In genomic region chr15:89286114-89286513, GRCm38 (mm10) we compare ENCODE assay signal across 22 mouse cellular contexts. TPM values are rescaled to one million over a fixed set of nuclear protein-coding genes. Genes with fewer than 3 reads are reported as not detected.
DNase-seq lines count a peak whose midpoint lies in the region; ATAC-seq and TF ChIP-seq lines count a peak whose summit lies in the region.
"Had no signal": no experiment of that assay in that cellular context is flagged by ENCODE, and none has a peak within 500 bp of the region (broad histone marks: within the 10 kb centered on the region; RNA-seq: fewer than 3 reads in every experiment).

No protein-coding gene starts in this region.

- H3K36me3 ChIP-seq in erythroblast, embryonic 14.5 days (ENCODE audit: control insufficient read depth) = peaks cover 100% of the 10 kb centered on the region
- H3K36me3 ChIP-seq in neural tube, embryonic 13.5 days = peaks cover 100% of the 10 kb centered on the region
- H3K36me3 ChIP-seq in limb, embryonic 10.5 days = peaks cover 99% of the 10 kb centered on the region

- TF ChIP-seq POLR2A in cortical plate, adult 2 months (IDR thresholded peaks at IDR 0.05; ENCODE audit: extremely low read depth, insufficient read depth, low read length) = 0 out of 2 replicates have a peak, but pooled peaks have one; percentile 13

- TF ChIP-seq CTCF in cortical plate, adult 2 months (IDR thresholded peaks at IDR 0.05; ENCODE audit: extremely low read depth, insufficient read depth, low read length) = no peak

- H3K9me3 ChIP-seq in erythroblast, embryonic 14.5 days (ENCODE audit: control insufficient read depth, low read length) = no peaks in the 10 kb centered on the region
- no peaks in the 10 kb centered on the region for H3K9me3 ChIP-seq in neural tube, embryonic 13.5 days
- H3K9me3 ChIP-seq in limb, embryonic 10.5 days (replicated peaks) = no peaks in the 10 kb centered on the region
- H3K9me3 ChIP-seq: heart, embryonic 10.5 days; limb, embryonic 12.5 days; lung, embryonic 15.5 days had no signal

- WGBS in neural tube, embryonic 13.5 days = 90% methylated on average over 7 of the region's 7 CpGs
- 88% methylated on average over 7 of the region's 7 CpGs for WGBS in limb, embryonic 10.5 days

- no peak overlapping the region for H3K4me2 ChIP-seq in neural tube, embryonic 13.5 days
- H3K4me2 ChIP-seq: hindbrain, embryonic 14.5 days; limb, embryonic 12.5 days; lung, embryonic 15.5 days had no signal

- peaks cover 53% of the 10 kb centered on the region for H3K4me1 ChIP-seq in erythroblast, embryonic 14.5 days (ENCODE audit: control insufficient read depth)
- no peaks in the 10 kb centered on the region for H3K4me1 ChIP-seq in neural tube, embryonic 13.5 days (replicated peaks)
- peaks cover 2% of the 10 kb centered on the region; the same call in 1 of the 2 replicates for H3K4me1 ChIP-seq in cortical plate, adult 2 months (ENCODE audit: control insufficient read depth, insufficient read depth, low read length)
- H3K4me1 ChIP-seq in limb, embryonic 10.5 days = no peaks in the 10 kb centered on the region
- H3K4me1 ChIP-seq: limb, embryonic 12.5 days; lung, embryonic 15.5 days had no signal

- 0 out of 2 replicates have a peak overlapping the region, but pooled peaks have one; percentile 28 for H3K27ac ChIP-seq in neural tube, embryonic 13.5 days (replicated peaks)
- 0 out of 2 replicates have a peak overlapping the region, but pooled peaks have one; percentile 82 for H3K27ac ChIP-seq in cortical plate, adult 2 months (ENCODE audit: insufficient read depth, low read length)
- H3K27ac ChIP-seq in limb, embryonic 10.5 days = no peak overlapping the region
- H3K27ac ChIP-seq: heart, embryonic 10.5 days; hindbrain, embryonic 14.5 days; kidney, postnatal 0 days; limb, embryonic 12.5 days; lung, embryonic 15.5 days had no signal

- DNase-seq in neural tube, embryonic 10.5 days (ENCODE audit: extremely low spot score, low spot score) = no peak
- peak; percentile 47 for DNase-seq in thymus, postnatal 14 days
- DNase-seq in limb, embryonic 10.5 days (ENCODE audit: low spot score) = no peak
- DNase-seq in spleen, adult 18-20 months = no peak
- DNase-seq: gastrocnemius, postnatal 36 days; heart, postnatal 14 days; midbrain, embryonic 14.5 days; retina, postnatal 1 day had no signal

- no peak overlapping the region for H3K9ac ChIP-seq in neural tube, embryonic 13.5 days
- H3K9ac ChIP-seq: hindbrain, embryonic 14.5 days; limb, embryonic 12.5 days; lung, embryonic 15.5 days had no signal

- ATAC-seq in erythroblast, adult 5-6 weeks (replicated peaks; ENCODE audit: low FRiP score, poor library complexity, severe bottlenecking) = no peak
- ATAC-seq in neural tube, embryonic 13.5 days (ENCODE audit: low read depth) = no peak

- H3K27me3 ChIP-seq in erythroblast, embryonic 14.5 days (ENCODE audit: control insufficient read depth) = no peaks in the 10 kb centered on the region
- no peaks in the 10 kb centered on the region for H3K27me3 ChIP-seq in neural tube, embryonic 13.5 days
- H3K27me3 ChIP-seq in limb, embryonic 10.5 days (ENCODE audit: low read depth, poor library complexity, severe bottlenecking) = no peaks in the 10 kb centered on the region
- H3K27me3 ChIP-seq: limb, embryonic 12.5 days; lung, embryonic 15.5 days had no signal

- H3K4me3 ChIP-seq in erythroblast, embryonic 14.5 days (replicated peaks) = peak overlapping the region; percentile 51
- no peak overlapping the region for H3K4me3 ChIP-seq in neural tube, embryonic 13.5 days
- H3K4me3 ChIP-seq in cortical plate, adult 2 months (ENCODE audit: insufficient read depth, low read length) = no peak overlapping the region
- H3K4me3 ChIP-seq in limb, embryonic 10.5 days = no peak overlapping the region
- H3K4me3 ChIP-seq: heart, embryonic 10.5 days; limb, embryonic 12.5 days; lung, embryonic 15.5 days; myocyte had no signal

RNA-seq across cellular contexts. Expression of gene Sbf1, which starts 29.0 kb away (rescaled TPM):
- 28.7 and 42.5 TPM in 2 replicates for polyA plus RNA-seq in erythroblast, embryonic 14.5 days (2012)
- 38.9 and 39.6 TPM in 2 replicates for total RNA-seq in erythroblast, adult 5-6 weeks (2015; ENCODE audit: low replicate concordance)
- 11.2 and 22.4 TPM in 2 replicates for total RNA-seq in erythroblast, adult 5-6 weeks (2017; ENCODE audit: low replicate concordance)
- 81.8 and 90.0 TPM in 2 replicates for polyA plus RNA-seq in neural tube, embryonic 13.5 days (2015; fragmentation: Nextera tagmentation; extraction: Ambion mirVana)
- polyA plus RNA-seq in cortical plate, adult 2 months (2012; rRNA removed) = 264 and 276 TPM in 2 replicates
- polyA plus RNA-seq in limb, embryonic 10.5 days (2016; fragmentation: Nextera tagmentation; extraction: Ambion mirVana) = 71.9 and 80.9 TPM in 2 replicates

RNA-seq across cellular contexts. Expression of gene Adm2, which starts 36.4 kb away (rescaled TPM):
- polyA plus RNA-seq in erythroblast, embryonic 14.5 days (2012) = 0.27 and 0.53 TPM in 2 replicates
- not detected in 2 replicates for total RNA-seq in erythroblast, adult 5-6 weeks (2015; ENCODE audit: low replicate concordance)
- not detected in 2 replicates for total RNA-seq in erythroblast, adult 5-6 weeks (2017; ENCODE audit: low replicate concordance)
- polyA plus RNA-seq in neural tube, embryonic 13.5 days (2015; fragmentation: Nextera tagmentation; extraction: Ambion mirVana) = not detected in 2 replicates
- polyA plus RNA-seq in cortical plate, adult 2 months (2012; rRNA removed) = not detected in 2 replicates
- 0.11 and 0.18 TPM in 2 replicates for polyA plus RNA-seq in limb, embryonic 10.5 days (2016; fragmentation: Nextera tagmentation; extraction: Ambion mirVana)
- total RNA-seq: gastrocnemius, postnatal 36 days; heart, postnatal 14 days; layer of hippocampus, adult 18-20 months; left cerebral cortex, adult 18-20 months had no signal
- polyA plus RNA-seq: embryonic facial prominence, embryonic 11.5 days; hindbrain, embryonic 14.5 days; midbrain, embryonic 14.5 days had no signal

RNA-seq across cellular contexts. Expression of gene Miox, which starts 48.1 kb away (rescaled TPM):
- not detected in 2 replicates for polyA plus RNA-seq in erythroblast, embryonic 14.5 days (2012)
- total RNA-seq in erythroblast, adult 5-6 weeks (2015; ENCODE audit: low replicate concordance) = not detected in 2 replicates
- total RNA-seq in erythroblast, adult 5-6 weeks (2017; ENCODE audit: low replicate concordance) = not detected in 2 replicates
- polyA plus RNA-seq in neural tube, embryonic 13.5 days (2015; fragmentation: Nextera tagmentation; extraction: Ambion mirVana) = not detected in 2 replicates
- not detected in 2 replicates for polyA plus RNA-seq in cortical plate, adult 2 months (2012; rRNA removed)
- not detected in 2 replicates for polyA plus RNA-seq in limb, embryonic 10.5 days (2016; fragmentation: Nextera tagmentation; extraction: Ambion mirVana)
- total RNA-seq: gastrocnemius, postnatal 36 days; heart, postnatal 14 days; layer of hippocampus, adult 18-20 months; left cerebral cortex, adult 18-20 months had no signal
- polyA plus RNA-seq: C2C12; embryonic facial prominence, embryonic 11.5 days; heart, embryonic 10.5 days; hindbrain, embryonic 14.5 days; limb, embryonic 12.5 days; lung, embryonic 15.5 days; midbrain, embryonic 14.5 days had no signal
